Comparison of ENCODE assay signal across 10 mouse cellular contexts in the genomic region with DNA sequence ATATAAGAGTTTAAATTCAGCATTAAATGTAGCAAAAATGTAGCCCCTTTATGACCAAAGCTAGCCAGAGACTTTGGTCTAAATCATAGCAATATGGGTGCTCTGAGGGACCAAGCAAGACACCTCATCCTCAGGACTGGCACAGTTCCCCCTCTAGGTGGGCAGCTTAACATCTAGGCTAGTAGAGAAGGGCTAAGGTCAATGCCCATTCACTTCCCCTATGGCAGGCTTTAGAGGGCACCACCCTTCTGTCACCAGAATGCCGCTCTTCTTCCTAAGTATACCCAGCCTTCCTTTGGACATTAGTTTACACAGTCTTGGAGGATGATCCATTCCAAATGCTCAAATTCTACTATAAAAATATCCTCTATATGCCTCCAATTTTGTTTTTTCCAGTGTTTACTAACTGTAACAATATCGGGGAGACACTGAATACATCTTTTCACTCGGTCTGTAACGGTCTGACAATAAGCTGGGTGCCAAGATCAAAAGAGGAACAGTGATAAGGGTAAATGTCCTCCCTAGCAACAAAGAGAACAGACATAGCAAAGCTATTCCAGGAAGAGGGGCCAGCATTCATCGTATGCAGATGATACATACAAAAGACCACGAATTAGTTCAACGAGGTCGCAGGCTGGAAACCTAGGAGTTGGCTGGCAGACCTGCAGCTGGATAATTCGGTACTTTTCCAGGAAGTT. TPM values are rescaled to one million over a fixed set of nuclear protein-coding genes. Genes with fewer than 3 reads are reported as not detected.
DNase-seq lines count a peak whose midpoint lies in the region; ATAC-seq and TF ChIP-seq lines count a peak whose summit lies in the region.
"Had no signal": no experiment of that assay in that cellular context is flagged by ENCODE, and none has a peak within 500 bp of the region (broad histone marks: within the 10 kb centered on the region; RNA-seq: fewer than 3 reads in every experiment).

No protein-coding gene starts in this region.

- no peaks in the 10 kb centered on the region for H3K36me3 ChIP-seq in intestine, embryonic 16.5 days (ENCODE audit: control insufficient read depth, insufficient read depth, low read length)
- no peaks in the 10 kb centered on the region for H3K36me3 ChIP-seq in forebrain, postnatal 0 days (ENCODE audit: insufficient read depth)

- peaks cover 6% of the 10 kb centered on the region; the same call in 1 of the 2 replicates for H3K4me1 ChIP-seq in intestine, embryonic 16.5 days (ENCODE audit: control insufficient read depth, insufficient read depth, low read length)
- no peaks in the 10 kb centered on the region for H3K4me1 ChIP-seq in forebrain, postnatal 0 days (ENCODE audit: insufficient read depth)
- H3K4me1 ChIP-seq: forebrain, embryonic 13.5 days had no signal

- peak; percentile 32 for DNase-seq in kidney, postnatal 14 days
- no peak for DNase-seq in kidney, adult 9 months
- DNase-seq in c-Kit-positive CD71-positive TER-119-positive erythroid progenitor cells, embryonic 14.5 days (ENCODE audit: low spot score), result peak; percentile 7
- DNase-seq in naive thymus-derived CD4-positive, alpha-beta T cell, adult 2 months (ENCODE audit: low read depth), result peak; percentile 63
- DNase-seq in cerebellum, adult 9-10 months, result no peak
- DNase-seq in adrenal gland, adult (ENCODE audit: inconsistent age in 2 of 2, low spot score in 1 of 2), result no peak
- no peak for DNase-seq in forebrain, postnatal 0 days

- H3K27me3 ChIP-seq in intestine, embryonic 16.5 days (replicated peaks; ENCODE audit: control insufficient read depth, insufficient read depth, low read length), result no peaks in the 10 kb centered on the region
- H3K27me3 ChIP-seq in forebrain, postnatal 0 days (ENCODE audit: insufficient read depth, low read length), result no peaks in the 10 kb centered on the region
- H3K27me3 ChIP-seq: forebrain, embryonic 13.5 days had no signal

- H3K4me2 ChIP-seq in intestine, embryonic 16.5 days (ENCODE audit: low read depth, low read length), result peak overlapping the region; percentile 19; the same call in 1 of the 2 replicates
- no peak overlapping the region for H3K4me2 ChIP-seq in forebrain, postnatal 0 days (ENCODE audit: low read depth)
- H3K4me2 ChIP-seq: forebrain, embryonic 13.5 days had no signal

- 44% methylated on average over 9 of the region's 9 CpGs for WGBS in intestine, embryonic 16.5 days
- WGBS in forebrain, postnatal 0 days, result 52% methylated on average over 9 of the region's 9 CpGs

- no peak for ATAC-seq in intestine, embryonic 16.5 days
- no peak for ATAC-seq in forebrain, postnatal 0 days
- ATAC-seq: forebrain, embryonic 13.5 days had no signal

- H3K9me3 ChIP-seq in intestine, embryonic 16.5 days (ENCODE audit: control insufficient read depth, low read length), result no peaks in the 10 kb centered on the region
- no peaks in the 10 kb centered on the region for H3K9me3 ChIP-seq in forebrain, postnatal 0 days (ENCODE audit: low read length)
- H3K9me3 ChIP-seq: forebrain, embryonic 13.5 days had no signal

- TF ChIP-seq CTCF in forebrain, postnatal 0 days (IDR thresholded peaks at IDR 0.05; ENCODE audit: low read depth), result no peak

- H3K9ac ChIP-seq in intestine, embryonic 16.5 days (ENCODE audit: low read depth, low read length), result no peak overlapping the region
- H3K9ac ChIP-seq in forebrain, postnatal 0 days, result no peak overlapping the region
- H3K9ac ChIP-seq: forebrain, embryonic 13.5 days had no signal

- no peak overlapping the region for H3K27ac ChIP-seq in intestine, embryonic 16.5 days (ENCODE audit: low read length)
- no peak overlapping the region for H3K27ac ChIP-seq in forebrain, postnatal 0 days (ENCODE audit: low read depth, low read length)
- H3K27ac ChIP-seq: forebrain, embryonic 13.5 days; left cerebral cortex, adult 2 months had no signal

- no peak overlapping the region for H3K4me3 ChIP-seq in intestine, embryonic 16.5 days (ENCODE audit: low read length)
- H3K4me3 ChIP-seq in forebrain, postnatal 0 days (ENCODE audit: low read depth, low read length), result no peak overlapping the region
- H3K4me3 ChIP-seq: forebrain, embryonic 13.5 days; left cerebral cortex, adult 2 months had no signal

RNA-seq across cellular contexts. Expression of a gene that starts 41.8 kb away (rescaled TPM):
- polyA plus RNA-seq in intestine, embryonic 16.5 days (2015; fragmentation: Nextera tagmentation; extraction: Ambion mirVana), result 13.8 and 14.3 TPM in 2 replicates
- 31.2 and 38.7 TPM in 2 replicates for total RNA-seq in forebrain, postnatal 0 days (2014; rRNA removed)
- polyA plus RNA-seq in forebrain, postnatal 0 days (2015; fragmentation: Nextera tagmentation; extraction: Ambion mirVana), result 25.9 and 31.7 TPM in 2 replicates

Comparison
In these comparisons a context has a peak if more than half of its experiments do, and no peak if none do; other contexts are left out.
1. DNase-seq: peak in kidney, postnatal 14 days (single experiment), c-Kit-positive CD71-positive TER-119-positive erythroid progenitor cells, embryonic 14.5 days (single experiment) and naive thymus-derived CD4-positive, alpha-beta T cell, adult 2 months (single experiment); none in kidney, adult 9 months (single experiment), cerebellum, adult 9-10 months (single experiment), adrenal gland, adult (0 of 2) and forebrain, postnatal 0 days (single experiment).